Mouse (Mus musculus) liver, embryonic 14.5 days (tissue): ENCODE measurements around the gene Osbpl3. TPM values are rescaled to one million over a fixed set of nuclear protein-coding genes. Genes with fewer than 3 reads are reported as not detected.

Experiments
- ATAC-seq: fragments of 200-750 bp; cut with Nextera tagmentation; 2 replicates; pipeline ENCODE4 v1.8.0; 2017; ENCODE audit warnings: moderate number of reproducible peaks, mild to moderate bottlenecking, moderate library complexity; ENCODE audit not compliant: insufficient read depth
- DNase-seq, 3 experiments: peaks; one replicate each; pipeline ENCODE4 v3.0.0-alpha.2; 2012 to 2013; ENCODE audit warnings: low read depth in 3 of 3, low spot score in 3 of 3
- H3K27ac ChIP-seq: fragments of 300-500 bp; sonication (generic); 2 replicates; pipeline ENCODE4 v1.5.1; 2014; ENCODE audit warnings: moderate library complexity, mild to moderate bottlenecking, control low read depth, inconsistent platforms
- H3K27me3 ChIP-seq: fragments of 300-500 bp; sonication (generic); 2 replicates; pipeline ENCODE4 v1.6.1; 2014; ENCODE audit warnings: mild to moderate bottlenecking, low read length, moderate library complexity; ENCODE audit not compliant: control insufficient read depth, insufficient read depth
- H3K36me3 ChIP-seq: fragments of 300-500 bp; sonication (generic); replicated peaks from 2 replicates; pipeline ENCODE4 v1.6.1; 2014; ENCODE audit warnings: low read depth; ENCODE audit not compliant: control insufficient read depth, insufficient read depth
- H3K4me1 ChIP-seq, 2 experiments: fragments of 200-500 bp in 1 of 2; fragments of 300-500 bp in 1 of 2; sonication (generic) in 1 of 2; replicated peaks; 2 replicates each; pipeline ENCODE4 v1.6.1; 2012 to 2014; ENCODE audit warnings: antibody characterized with exemption in 1 of 2, inconsistent platforms in 1 of 2, low read length in 1 of 2; ENCODE audit not compliant: control insufficient read depth in 2 of 2, insufficient read depth in 2 of 2
- H3K4me2 ChIP-seq: fragments of 300-500 bp; sonication (generic); 2 replicates; pipeline ENCODE4 v1.6.1; 2014; ENCODE audit warnings: low read depth, mild to moderate bottlenecking, control low read depth, moderate library complexity
- H3K4me3 ChIP-seq, 2 experiments: fragments of 200-500 bp in 1 of 2; fragments of 300-500 bp in 1 of 2; sonication (generic) in 1 of 2; 2 replicates each; pipeline ENCODE4 v1.5.1; 2012 to 2014; ENCODE audit warnings: low read depth in 2 of 2, low read length in 2 of 2, mild to moderate bottlenecking in 2 of 2, control low read depth in 1 of 2, inconsistent platforms in 1 of 2, moderate library complexity in 1 of 2; ENCODE audit not compliant: insufficient read depth in 1 of 2
- H3K9ac ChIP-seq: fragments of 300-500 bp; sonication (generic); replicated peaks from 2 replicates; pipeline ENCODE4 v1.6.1; 2014; ENCODE audit warnings: mild to moderate bottlenecking, control low read depth, moderate library complexity
- H3K9me3 ChIP-seq: fragments of 300-500 bp; sonication (generic); 2 replicates; pipeline ENCODE4 v1.6.1; 2016; ENCODE audit warnings: low read length, mixed read lengths; ENCODE audit not compliant: control insufficient read depth
- CTCF ChIP-seq: IDR thresholded peaks from 2 replicates; pipeline ENCODE4 v1.5.1; 2016; ENCODE audit warnings: antibody characterized with exemption, low read depth, control low read depth
- EP300 ChIP-seq: IDR thresholded peaks from 2 replicates; pipeline ENCODE4 v1.6.1; 2016; ENCODE audit warnings: antibody characterized with exemption, low read depth
- WGBS: fragments of 180-500 bp; shearing (Covaris S2); extraction: QIAGEN DNeasy Blood & Tissue Kit; methylation state at CpG from one replicate; pipeline ENCODE4 v1.1.7; 2014; ENCODE audit not compliant: insufficient replicate concordance; 5-methylcytosine and 5-hydroxymethylcytosine counted together
- polyA plus RNA-seq, 2 experiments: library from polyadenylated mRNA; depleted of rRNA in 1 of 2; stranded (reverse) in 1 of 2; unstranded in 1 of 2; fragments of >200 nt; fragmentation: Nextera tagmentation in 1 of 2; extraction: Ambion mirVana in 1 of 2; gene quantifications; 2 replicates each; pipeline versions ENCODE4 v1.2.1 to v1.2.3; 2012 to 2014

Gene Osbpl3
- polyA plus RNA-seq, 2 experiments = 0.60 to 0.70 TPM

GRCm38 (mm10) chr6:50340226-50340906 is 115.6 kb downstream of the Osbpl3 start:
- Histone ChIP-seq H3K9me3 (no peaks in the 10 kb centered on the region), H3K4me1 (no peaks in the 10 kb centered on the region), H3K9ac (no peak overlapping the region), H3K4me3 (no peak overlapping the region), H3K4me2 (no peak overlapping the region), H3K27ac (no peak overlapping the region), H3K27me3 (no peaks in the 10 kb centered on the region), H3K36me3 (no peaks in the 10 kb centered on the region)
- WGBS = 62% methylated on average over 5 of the region's 5 CpGs
- no peak for ATAC-seq
- no peak for DNase-seq
- TF ChIP-seq EP300 (no peak), CTCF (no peak)

DNA sequence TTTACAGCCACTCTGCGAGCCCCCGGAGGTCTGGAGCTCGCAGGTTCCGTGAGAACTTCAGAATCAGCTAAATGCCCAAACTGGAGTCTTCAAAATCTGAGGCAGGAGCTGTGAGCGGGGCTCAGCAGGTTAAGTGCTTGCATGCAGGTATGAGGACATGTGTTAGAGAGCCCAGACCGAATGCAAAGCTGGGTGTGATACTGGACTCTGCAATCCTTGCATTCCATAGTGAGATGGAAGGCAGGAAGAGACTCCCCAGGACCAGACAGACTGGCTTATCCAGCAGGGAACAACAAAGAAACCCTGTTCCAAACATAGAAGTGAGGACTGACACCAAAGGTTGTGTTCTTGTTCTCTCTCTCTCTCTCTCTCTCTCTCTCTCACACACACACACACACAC is 118.6 kb downstream of the Osbpl3 start:
- ATAC-seq = no peak
- TF ChIP-seq CTCF = no peak
- TF ChIP-seq EP300 = no peak
- H3K4me2 ChIP-seq = no peak overlapping the region
- H3K27me3 ChIP-seq = no peaks in the 10 kb centered on the region
- H3K27ac ChIP-seq = no peak overlapping the region
- H3K9me3 ChIP-seq = no peaks in the 10 kb centered on the region
- H3K9ac ChIP-seq = no peak overlapping the region
- DNase-seq = no peak
- no peaks in the 10 kb centered on the region for H3K36me3 ChIP-seq
- H3K4me1 ChIP-seq = no peaks in the 10 kb centered on the region
- no peak overlapping the region for H3K4me3 ChIP-seq
- WGBS = 74% methylated on average over 6 of the region's 6 CpGs

GRCm38 (mm10) chr6:50336376-50336775 is 119.6 kb downstream of the Osbpl3 start:
- no peak for DNase-seq
- Histone ChIP-seq H3K4me2 (no peak overlapping the region), H3K4me1 (no peaks in the 10 kb centered on the region), H3K9ac (no peak overlapping the region), H3K36me3 (no peaks in the 10 kb centered on the region), H3K27ac (no peak overlapping the region), H3K9me3 (no peaks in the 10 kb centered on the region), H3K4me3 (no peak overlapping the region), H3K27me3 (no peaks in the 10 kb centered on the region)
- ATAC-seq = no peak
- 80% methylated on average over 2 of the region's 2 CpGs for WGBS
- TF ChIP-seq CTCF (no peak), EP300 (no peak)

DNA sequence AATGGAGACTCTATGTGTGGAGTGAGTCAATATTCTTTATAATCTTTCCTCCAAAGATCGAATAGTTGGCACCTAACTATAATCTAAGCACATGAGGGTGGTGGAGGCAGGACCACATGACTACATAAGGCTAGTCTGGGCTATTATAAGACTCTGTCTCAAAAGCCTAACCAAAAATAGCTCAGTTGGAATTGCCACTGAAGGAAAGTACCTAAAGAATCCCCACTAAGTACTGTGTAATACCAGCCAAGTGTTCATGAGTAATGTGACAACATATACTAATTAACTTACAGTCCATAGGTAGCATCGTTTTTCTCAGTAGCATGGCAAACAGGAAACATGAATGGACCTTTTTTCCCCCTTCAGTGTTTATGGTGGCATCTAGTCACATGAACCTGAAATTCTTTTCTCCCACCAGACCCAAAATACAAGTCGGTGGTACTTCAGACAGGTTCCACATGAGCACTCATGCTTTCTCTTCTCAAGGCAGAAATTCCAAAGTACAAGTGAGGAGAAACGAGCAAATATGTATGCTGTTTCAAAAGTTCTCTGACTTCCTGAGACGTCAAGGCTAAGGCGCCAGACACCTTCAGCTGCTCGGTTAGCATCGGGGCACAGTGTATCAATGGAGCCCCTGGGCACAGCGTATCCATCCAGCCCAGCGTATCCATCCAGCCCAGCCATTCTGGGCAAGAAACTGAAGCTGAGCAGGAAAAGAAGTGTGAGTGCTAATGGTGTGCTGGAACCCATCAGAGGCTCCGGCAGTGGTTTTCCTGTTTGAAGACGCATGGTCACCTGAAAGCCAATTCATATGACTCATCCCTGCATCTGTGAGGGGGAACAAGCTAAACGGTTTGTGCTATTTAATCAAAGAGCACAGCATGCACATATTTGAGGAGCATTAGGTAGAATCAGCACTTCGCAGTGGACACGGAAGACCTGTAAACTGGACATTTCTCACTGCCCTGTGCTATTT is 120.9 kb downstream of the Osbpl3 start:
- H3K9me3 ChIP-seq = no peaks in the 10 kb centered on the region
- ATAC-seq = no peak
- H3K36me3 ChIP-seq = no peaks in the 10 kb centered on the region
- H3K9ac ChIP-seq = no peak overlapping the region
- no peaks in the 10 kb centered on the region for H3K4me1 ChIP-seq
- no peaks in the 10 kb centered on the region for H3K27me3 ChIP-seq
- no peak overlapping the region for H3K27ac ChIP-seq
- TF ChIP-seq EP300 (no peak), CTCF (no peak)
- H3K4me3 ChIP-seq = no peak overlapping the region
- no peak overlapping the region for H3K4me2 ChIP-seq
- DNase-seq = no peak
- WGBS = 63% methylated on average over 15 of the region's 15 CpGs

DNA sequence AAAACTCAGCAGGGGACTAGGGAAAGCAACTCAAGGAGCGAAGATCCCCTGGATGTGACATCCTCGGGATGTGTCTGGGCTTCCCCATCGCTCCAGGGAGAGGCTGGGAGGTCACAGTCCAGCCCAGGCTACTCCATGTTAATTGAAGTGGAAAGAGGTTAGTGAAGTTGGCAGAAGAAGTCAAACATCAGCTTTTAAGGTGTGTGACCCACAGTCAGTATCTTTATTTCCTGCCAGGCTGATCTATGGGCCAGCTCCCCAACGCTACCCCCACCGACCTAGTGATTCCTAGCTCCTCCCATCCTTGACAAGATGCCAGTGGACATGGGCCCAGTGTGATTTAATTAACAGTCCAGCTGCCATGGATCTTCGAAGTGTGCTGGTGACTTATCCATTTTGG is 122.7 kb downstream of the Osbpl3 start:
- DNase-seq (no peak), ATAC-seq (no peak)
- Histone ChIP-seq H3K4me2 (no peak overlapping the region), H3K36me3 (no peaks in the 10 kb centered on the region), H3K27me3 (no peaks in the 10 kb centered on the region), H3K9me3 (no peaks in the 10 kb centered on the region), H3K27ac (no peak overlapping the region), H3K9ac (no peak overlapping the region), H3K4me1 (no peaks in the 10 kb centered on the region), H3K4me3 (no peak overlapping the region)
- TF ChIP-seq EP300 = no peak
- TF ChIP-seq CTCF = no peak
- 77% methylated on average over 6 of the region's 6 CpGs for WGBS
